Mouse (Mus musculus) urinary bladder, postnatal 4 days (tissue): ENCODE results near the gene Prdx6b.

Experiments
- DNase-seq, 2 experiments: peaks; one replicate each; pipeline ENCODE4 v3.0.0; 2021 to 2022; ENCODE audit warnings: low spot score in 2 of 2

Gene Prdx6b

DNA sequence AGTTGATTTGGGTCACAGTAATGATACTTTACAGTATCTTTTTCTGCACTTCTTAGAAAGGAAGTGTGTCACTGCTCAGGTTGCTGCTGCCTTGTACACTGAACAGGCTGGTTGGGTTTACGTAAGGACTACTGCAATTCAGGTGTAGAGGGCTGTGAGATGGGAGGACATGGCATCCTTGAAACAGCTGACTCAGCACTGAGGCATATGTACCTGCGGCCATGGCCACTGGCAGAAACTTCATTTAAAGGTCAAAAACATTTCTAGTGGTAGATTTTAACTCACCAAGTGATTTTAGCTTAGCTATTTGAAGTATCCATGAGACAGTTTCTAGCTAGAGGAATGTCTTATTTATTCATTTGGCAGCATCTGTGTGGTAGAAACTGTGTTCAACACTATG is 33.5 kb downstream of the Prdx6b start:
- DNase-seq, result no peak

DNA sequence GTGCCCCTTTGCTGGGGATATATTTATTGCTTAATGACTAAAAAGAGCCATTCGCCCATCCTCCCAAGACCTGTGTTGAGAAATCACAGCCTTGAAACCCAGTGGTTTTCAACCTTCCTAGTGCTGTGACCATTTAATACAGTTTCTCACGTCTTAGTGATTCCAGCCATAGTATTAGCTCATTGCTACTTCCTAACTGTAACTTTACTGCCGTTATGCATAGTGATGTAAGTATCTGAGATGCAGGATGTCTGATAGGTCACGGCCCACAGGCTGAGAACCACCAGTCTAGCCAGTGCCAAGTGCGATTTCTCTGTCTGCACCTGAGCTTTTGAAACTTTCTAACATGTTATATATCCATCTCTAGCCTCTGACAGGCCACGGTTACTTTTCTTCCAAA is 35.0 kb downstream of the Prdx6b start:
- no peak for DNase-seq

DNA sequence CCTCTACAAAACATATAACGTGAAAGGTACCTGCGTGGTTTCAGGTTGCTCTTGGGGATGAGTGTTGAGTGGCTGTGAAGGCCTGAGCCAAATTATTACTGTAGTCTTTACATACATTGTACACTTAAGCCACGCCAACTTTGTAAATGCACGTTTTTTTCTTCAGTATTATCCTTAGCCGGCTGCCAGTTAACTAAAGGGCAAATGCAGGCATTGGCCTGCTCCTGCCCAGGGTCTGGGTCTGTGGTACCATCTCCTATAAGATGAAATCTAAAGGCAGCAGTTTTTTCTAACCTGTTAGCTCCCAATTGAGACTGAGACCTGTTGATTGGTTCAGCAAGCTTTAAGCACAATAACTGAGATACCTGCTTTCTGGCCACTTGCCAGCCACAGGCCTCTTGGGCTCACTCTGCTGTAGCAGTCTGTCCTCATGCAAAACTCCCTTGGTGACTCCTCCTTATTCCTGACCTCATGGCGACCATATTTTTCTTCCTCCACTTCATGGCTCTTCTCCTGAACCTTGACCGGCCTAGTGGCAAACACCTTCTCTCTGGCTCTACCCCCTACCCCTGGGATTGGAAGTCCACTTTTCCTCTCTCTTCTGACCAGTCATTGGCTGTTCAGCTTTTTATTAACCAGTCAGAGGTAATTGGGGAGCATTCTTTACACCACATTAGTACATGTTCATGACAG is 36.8 kb downstream of the Prdx6b start:
- DNase-seq, result no peak

DNA sequence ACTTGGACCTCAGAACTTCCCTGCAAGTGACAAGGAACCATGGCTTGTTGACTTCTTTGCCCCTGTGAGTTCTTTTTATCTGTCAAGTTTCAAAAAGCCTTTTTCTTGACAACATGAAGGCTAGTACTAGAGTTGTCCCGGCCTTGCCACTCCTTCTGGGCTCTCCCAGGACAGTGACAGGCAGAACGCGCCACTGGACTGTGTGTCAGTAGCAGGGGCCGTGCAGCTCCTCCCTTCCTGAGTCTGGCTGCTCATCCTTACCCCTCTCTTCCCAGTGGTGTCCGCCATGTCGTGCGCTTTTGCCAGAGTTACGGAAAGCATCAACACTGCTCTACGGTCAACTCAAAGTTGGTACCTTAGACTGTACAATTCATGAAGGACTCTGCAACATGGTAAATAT is 48.3 kb downstream of the Prdx6b start:
- DNase-seq, result no peak
